Mouse (Mus musculus) midbrain, embryonic 12.5 days (tissue): ENCODE data around the gene Enkd1. TPM values are rescaled to one million over a fixed set of nuclear protein-coding genes. Genes with fewer than 3 reads are reported as not detected.

Source experiments
- ATAC-seq: fragments of 200-750 bp; cut with Nextera tagmentation; 2 replicates; pipeline ENCODE4 v1.8.0; 2017; ENCODE audit warnings: low read depth, moderate TSS enrichment, moderate library complexity; ENCODE audit not compliant: low FRiP score
- H3K27ac ChIP-seq: fragments of 300-500 bp; sonication (generic); replicated peaks from 2 replicates; pipeline ENCODE4 v1.5.1; 2016; ENCODE audit warnings: mild to moderate bottlenecking
- H3K27me3 ChIP-seq: fragments of 300-500 bp; sonication (generic); 2 replicates; pipeline ENCODE4 v1.6.1; 2016; ENCODE audit warnings: mild to moderate bottlenecking
- H3K36me3 ChIP-seq: fragments of 300-500 bp; sonication (generic); 2 replicates; pipeline ENCODE4 v1.6.1; 2016
- H3K4me1 ChIP-seq: fragments of 300-500 bp; sonication (generic); 2 replicates; pipeline ENCODE4 v1.6.1; 2016
- H3K4me2 ChIP-seq: fragments of 300-500 bp; sonication (generic); replicated peaks from 2 replicates; pipeline ENCODE4 v1.6.1; 2016; ENCODE audit warnings: mild to moderate bottlenecking, moderate library complexity
- H3K4me3 ChIP-seq: fragments of 300-500 bp; sonication (generic); 2 replicates; pipeline ENCODE4 v1.5.1; 2016; ENCODE audit warnings: mild to moderate bottlenecking
- H3K9ac ChIP-seq: fragments of 300-500 bp; sonication (generic); replicated peaks from 2 replicates; pipeline ENCODE4 v1.6.1; 2016; ENCODE audit warnings: mild to moderate bottlenecking, moderate library complexity
- H3K9me3 ChIP-seq: fragments of 300-500 bp; sonication (generic); 2 replicates; pipeline ENCODE4 v1.6.1; 2016; ENCODE audit warnings: mild to moderate bottlenecking
- WGBS: fragments of 180-500 bp; shearing (Covaris S2); methylation state at CpG from one replicate; pipeline ENCODE4 v1.1.7; 2016; 5-methylcytosine and 5-hydroxymethylcytosine counted together
- polyA plus RNA-seq: library from polyadenylated mRNA; unstranded; fragments of >200 nt; fragmentation: Nextera tagmentation; extraction: Ambion mirVana; gene quantifications from 2 replicates; pipeline ENCODE4 v1.2.1, GENCODE M21; 2016

Enkd1 gene
- polyA plus RNA-seq, 1 experiment from 2014 or later, result 32.6 TPM

DNA sequence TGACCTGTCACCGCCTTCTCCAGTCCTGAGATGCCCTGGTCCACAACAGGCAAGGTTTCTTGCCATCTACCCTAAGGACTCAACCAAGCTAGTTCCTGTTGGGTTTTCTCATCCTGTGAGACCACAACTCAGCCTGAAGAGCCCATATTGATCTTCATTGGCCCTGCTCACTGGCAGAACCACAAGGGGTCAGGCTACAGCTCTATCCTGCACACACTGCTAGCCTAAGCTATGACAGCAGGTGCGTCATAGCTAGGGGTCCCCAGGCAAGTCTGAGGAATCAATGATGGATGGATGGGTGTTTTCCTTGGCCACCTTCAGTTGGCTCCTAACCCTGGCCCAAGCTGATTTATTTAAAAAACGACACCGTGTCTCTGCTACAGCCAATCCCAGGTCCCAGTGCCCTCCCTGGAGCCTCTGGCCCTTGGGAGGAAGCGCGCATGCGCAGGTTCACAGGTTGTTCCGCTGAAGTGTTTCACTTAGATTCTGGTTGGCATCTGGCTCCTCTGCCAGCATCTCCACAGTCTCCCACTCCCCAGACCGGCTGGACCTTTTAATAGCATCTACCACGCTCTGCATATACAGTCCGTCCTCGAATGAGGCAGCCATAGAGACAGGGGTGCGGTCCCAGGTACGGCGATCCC lies 8.4 kb upstream of the Enkd1 start:
- H3K9ac ChIP-seq, result no peak overlapping the region
- no peak for ATAC-seq
- H3K27ac ChIP-seq, result no peak overlapping the region
- H3K27me3 ChIP-seq, result no peaks in the 10 kb centered on the region
- H3K9me3 ChIP-seq, result no peaks in the 10 kb centered on the region
- H3K36me3 ChIP-seq, result peaks cover 22% of the 10 kb centered on the region
- H3K4me1 ChIP-seq, result no peaks in the 10 kb centered on the region
- H3K4me2 ChIP-seq, result no peak overlapping the region
- 93% methylated on average over 15 of the region's 15 CpGs for WGBS
- H3K4me3 ChIP-seq, result no peak overlapping the region

DNA sequence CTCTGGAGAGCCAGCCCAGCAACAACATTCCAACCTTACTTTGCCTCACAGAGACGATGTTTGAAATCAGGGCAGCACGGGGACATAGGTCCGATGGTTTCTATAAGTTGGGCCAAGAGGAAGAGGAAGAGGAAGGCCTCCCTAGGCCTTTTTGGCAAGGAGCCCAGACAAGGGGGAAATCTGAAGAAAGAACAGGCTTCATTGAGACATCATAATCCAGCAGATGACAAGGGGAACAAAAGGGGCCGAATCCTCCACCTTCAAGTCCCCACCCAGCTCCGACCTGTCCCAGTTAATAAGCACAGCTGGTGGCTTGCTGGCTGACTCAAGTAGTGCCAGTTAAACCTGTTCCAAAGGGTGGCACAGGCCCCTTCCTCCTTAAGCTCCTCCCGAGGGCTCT lies 7.0 kb upstream of the Enkd1 start:
- no peaks in the 10 kb centered on the region for H3K9me3 ChIP-seq
- H3K27ac ChIP-seq, result no peak overlapping the region
- no peak overlapping the region for H3K9ac ChIP-seq
- H3K27me3 ChIP-seq, result no peaks in the 10 kb centered on the region
- WGBS, result 87% methylated on average over 6 of the region's 6 CpGs
- H3K4me1 ChIP-seq, result no peaks in the 10 kb centered on the region
- peaks cover 16% of the 10 kb centered on the region for H3K36me3 ChIP-seq
- ATAC-seq, result no peak
- H3K4me2 ChIP-seq, result no peak overlapping the region
- H3K4me3 ChIP-seq, result no peak overlapping the region

DNA sequence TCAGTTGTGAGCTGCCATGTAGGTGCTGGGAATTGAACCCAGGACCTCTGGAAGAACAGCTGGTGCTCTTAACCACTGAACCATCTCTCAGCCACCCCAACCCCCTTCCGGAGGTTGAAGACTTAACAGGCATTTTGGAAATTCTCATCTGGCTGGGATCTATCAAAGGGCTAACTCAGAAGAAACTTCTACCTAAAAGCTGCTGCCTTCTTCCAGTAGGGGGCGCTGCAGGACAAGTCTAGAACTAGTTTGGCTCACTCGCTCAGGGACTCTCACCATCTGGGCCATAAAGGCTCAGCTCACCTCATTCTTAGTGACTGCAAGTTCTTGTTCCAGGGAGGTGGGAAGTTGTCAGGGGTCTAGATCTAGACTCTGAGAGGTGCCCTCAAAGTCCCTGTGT lies 6.1 kb upstream of the Enkd1 start:
- no peaks in the 10 kb centered on the region for H3K9me3 ChIP-seq
- no peak overlapping the region for H3K4me3 ChIP-seq
- no peak overlapping the region for H3K27ac ChIP-seq
- no peak overlapping the region for H3K9ac ChIP-seq
- H3K27me3 ChIP-seq, result no peaks in the 10 kb centered on the region
- no peaks in the 10 kb centered on the region for H3K4me1 ChIP-seq
- ATAC-seq, result peak; percentile 36; the same call in 1 of the 2 replicates
- H3K4me2 ChIP-seq, result no peak overlapping the region
- WGBS, result 1% methylated on average over 3 of the region's 3 CpGs
- H3K36me3 ChIP-seq, result peaks cover 16% of the 10 kb centered on the region

DNA sequence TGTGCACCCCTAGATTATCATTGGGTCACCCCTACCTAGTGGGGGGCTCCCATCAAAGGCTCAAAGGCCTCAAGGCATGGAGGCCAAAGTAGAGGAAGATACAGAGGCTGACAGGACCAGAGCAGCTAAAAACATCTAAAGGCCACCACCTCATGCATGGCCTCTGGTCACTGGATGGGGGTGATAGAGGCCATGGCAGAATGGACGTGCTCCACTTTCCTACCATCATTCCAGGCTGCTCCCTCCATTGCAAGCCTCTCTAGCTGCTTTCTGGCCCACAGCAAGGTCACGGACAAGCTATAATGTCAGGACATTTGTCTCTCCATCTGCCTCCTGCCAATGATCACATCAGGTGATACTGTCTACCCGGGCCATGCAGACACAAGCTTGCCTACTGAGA lies 4.3 kb upstream of the Enkd1 start:
- Histone ChIP-seq H3K4me3 (no peak overlapping the region), H3K4me1 (peaks cover 4% of the 10 kb centered on the region), H3K27me3 (no peaks in the 10 kb centered on the region), H3K9me3 (no peaks in the 10 kb centered on the region), H3K9ac (no peak overlapping the region), H3K27ac (no peak overlapping the region), H3K4me2 (no peak overlapping the region), H3K36me3 (peaks cover 14% of the 10 kb centered on the region)
- 85% methylated on average over 3 of the region's 3 CpGs for WGBS
- no peak for ATAC-seq

DNA sequence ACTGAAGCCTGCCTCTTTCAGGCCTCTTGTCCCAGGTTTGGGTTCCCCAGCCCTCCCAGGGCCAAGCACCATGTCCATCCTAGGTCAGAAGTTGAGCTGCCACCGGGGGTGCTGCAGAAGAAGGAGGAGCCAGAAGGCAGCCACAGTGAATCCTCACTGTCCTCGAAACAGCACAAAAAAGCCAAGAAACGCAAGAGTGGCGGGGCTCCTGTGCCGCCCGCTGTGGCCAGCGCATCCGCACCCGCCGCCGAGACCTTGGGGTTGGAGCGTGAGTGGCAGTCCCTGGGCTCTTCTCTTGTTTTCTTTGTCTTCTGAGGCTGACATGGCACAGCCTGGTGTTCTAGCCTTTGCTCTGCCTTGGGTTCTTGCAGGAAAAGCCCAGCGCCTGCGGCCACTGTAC lies 1.3 kb upstream of the Enkd1 start:
- H3K36me3 ChIP-seq, result peaks cover 3% of the 10 kb centered on the region
- H3K4me2 ChIP-seq, result no peak overlapping the region
- no peak overlapping the region for H3K9ac ChIP-seq
- no peak overlapping the region for H3K27ac ChIP-seq
- H3K9me3 ChIP-seq, result no peaks in the 10 kb centered on the region
- H3K27me3 ChIP-seq, result no peaks in the 10 kb centered on the region
- no peak for ATAC-seq
- WGBS, result 73% methylated on average over 13 of the region's 14 CpGs
- H3K4me1 ChIP-seq, result peaks cover 17% of the 10 kb centered on the region
- no peak overlapping the region for H3K4me3 ChIP-seq

DNA sequence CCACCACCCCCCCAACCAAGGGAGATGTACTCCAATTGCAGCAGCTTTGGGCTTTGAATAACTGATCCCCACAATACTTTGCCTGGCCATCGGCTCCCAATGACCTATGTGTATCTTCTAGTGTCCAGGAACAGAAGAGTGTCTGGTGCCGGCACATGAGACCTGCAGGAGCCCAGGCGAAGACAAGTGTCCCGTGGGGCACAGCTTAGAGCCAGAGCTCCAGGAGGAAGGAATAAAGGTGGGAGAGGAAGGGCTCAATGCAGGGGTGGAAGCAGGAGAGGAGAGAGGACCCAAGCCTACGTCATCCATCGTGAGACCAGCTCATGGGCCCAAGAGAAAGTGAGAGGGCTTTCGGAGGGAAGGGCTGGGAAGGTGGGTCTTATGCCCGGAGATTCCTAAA lies 665 bp upstream of the Enkd1 start:
- H3K4me3 ChIP-seq, result no peak overlapping the region
- no peak overlapping the region for H3K27ac ChIP-seq
- H3K4me1 ChIP-seq, result peaks cover 17% of the 10 kb centered on the region
- H3K9ac ChIP-seq, result no peak overlapping the region
- no peaks in the 10 kb centered on the region for H3K27me3 ChIP-seq
- peaks cover 9% of the 10 kb centered on the region for H3K36me3 ChIP-seq
- peak; percentile 2; the same call in 1 of the 2 replicates for ATAC-seq
- 95% methylated on average over 8 of the region's 8 CpGs for WGBS
- H3K9me3 ChIP-seq, result no peaks in the 10 kb centered on the region
- no peak overlapping the region for H3K4me2 ChIP-seq

DNA sequence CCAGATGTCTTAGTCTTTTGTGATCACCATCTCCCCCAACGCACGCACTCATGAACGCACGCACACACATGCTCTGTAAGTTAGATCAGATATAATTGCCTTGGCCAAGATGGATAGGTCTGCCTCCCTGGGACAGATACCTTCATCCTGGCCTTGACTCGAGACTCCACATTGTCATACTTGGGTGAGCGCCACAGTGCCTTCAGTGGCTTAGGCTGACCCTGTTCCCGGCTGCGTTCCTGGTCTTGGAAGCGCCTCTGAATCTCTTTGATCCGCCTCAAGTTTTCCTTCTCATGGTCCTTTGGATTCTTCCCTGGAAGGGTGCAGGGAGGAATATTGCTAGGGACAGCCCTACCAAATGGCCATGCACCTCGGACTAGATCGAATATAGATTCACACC lies 1.6 kb downstream of the Enkd1 start:
- no peak for ATAC-seq
- H3K4me1 ChIP-seq, result peaks cover 29% of the 10 kb centered on the region
- H3K9ac ChIP-seq, result no peak overlapping the region; the same call in 1 of the 2 replicates
- no peak overlapping the region for H3K27ac ChIP-seq
- peaks cover 20% of the 10 kb centered on the region for H3K36me3 ChIP-seq
- peak overlapping the region; percentile 75 for H3K4me3 ChIP-seq
- H3K4me2 ChIP-seq, result peak overlapping the region; percentile 91
- H3K9me3 ChIP-seq, result no peaks in the 10 kb centered on the region
- H3K27me3 ChIP-seq, result no peaks in the 10 kb centered on the region
- 76% methylated on average over 12 of the region's 12 CpGs for WGBS

DNA sequence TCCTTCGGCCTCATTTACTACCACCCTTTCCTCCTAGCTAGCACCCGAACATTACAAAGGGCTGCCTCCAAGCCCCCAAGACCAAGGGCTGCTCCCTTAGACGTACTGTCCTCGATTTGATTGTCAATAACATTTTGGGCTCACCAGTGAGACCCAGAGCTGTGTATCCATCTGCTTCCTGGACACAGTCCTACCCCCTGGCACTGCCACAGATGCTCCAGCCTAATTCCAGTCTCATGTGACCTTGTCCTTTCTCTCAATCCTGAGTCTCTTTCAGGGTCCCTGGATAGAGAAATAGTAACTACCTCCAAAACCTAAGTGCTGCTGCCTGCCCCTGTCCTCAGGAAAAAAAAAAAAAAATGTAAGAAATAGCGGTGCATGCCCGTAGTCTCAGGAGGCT lies 3.1 kb downstream of the Enkd1 start:
- peaks cover 20% of the 10 kb centered on the region for H3K36me3 ChIP-seq
- H3K9me3 ChIP-seq, result no peaks in the 10 kb centered on the region
- no peak overlapping the region for H3K4me3 ChIP-seq
- H3K4me1 ChIP-seq, result peaks cover 35% of the 10 kb centered on the region
- no peak overlapping the region for H3K4me2 ChIP-seq
- H3K27ac ChIP-seq, result no peak overlapping the region
- H3K9ac ChIP-seq, result no peak overlapping the region
- WGBS, result 93% methylated on average over 6 of the region's 6 CpGs
- no peaks in the 10 kb centered on the region for H3K27me3 ChIP-seq
- no peak for ATAC-seq

DNA sequence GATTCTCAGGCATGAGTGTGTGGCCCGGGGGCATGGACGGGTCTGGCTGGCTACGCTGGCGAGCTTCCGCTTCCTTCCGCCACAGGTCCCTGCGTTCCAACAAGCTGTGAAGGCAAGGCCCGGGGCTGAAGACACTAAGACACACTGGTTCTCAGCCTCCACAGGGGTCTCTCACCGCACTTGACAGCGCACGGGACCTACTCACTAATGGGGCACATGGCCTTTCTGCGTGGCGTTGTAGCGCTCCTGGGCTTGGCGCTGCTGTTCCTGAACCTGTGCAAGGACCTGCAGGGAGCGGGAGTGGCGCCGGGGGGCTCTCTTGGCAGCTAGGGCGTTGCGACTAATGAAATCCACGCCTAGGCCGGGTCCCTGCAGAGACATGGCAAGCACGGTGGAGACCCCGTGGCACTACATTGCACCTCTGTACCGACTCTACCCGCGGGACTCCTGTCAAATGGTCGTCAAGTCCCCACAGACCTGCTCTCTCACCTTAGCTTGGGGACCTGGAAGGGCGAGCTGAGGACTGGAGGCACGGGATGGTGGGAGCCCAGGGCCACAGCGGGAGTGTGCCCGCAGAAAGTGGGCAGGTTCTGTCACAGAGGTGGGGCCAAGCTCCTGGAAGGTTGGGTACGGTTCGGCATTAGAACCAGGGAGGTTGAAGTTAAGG lies 3.7 kb downstream of the Enkd1 start:
- H3K36me3 ChIP-seq, result peaks cover 20% of the 10 kb centered on the region
- H3K4me3 ChIP-seq, result no peak overlapping the region
- 95% methylated on average over 34 of the region's 34 CpGs for WGBS
- no peak overlapping the region for H3K9ac ChIP-seq
- H3K4me1 ChIP-seq, result peaks cover 41% of the 10 kb centered on the region
- no peaks in the 10 kb centered on the region for H3K9me3 ChIP-seq
- H3K27me3 ChIP-seq, result no peaks in the 10 kb centered on the region
- no peak overlapping the region for H3K27ac ChIP-seq
- ATAC-seq, result no peak
- no peak overlapping the region for H3K4me2 ChIP-seq

DNA sequence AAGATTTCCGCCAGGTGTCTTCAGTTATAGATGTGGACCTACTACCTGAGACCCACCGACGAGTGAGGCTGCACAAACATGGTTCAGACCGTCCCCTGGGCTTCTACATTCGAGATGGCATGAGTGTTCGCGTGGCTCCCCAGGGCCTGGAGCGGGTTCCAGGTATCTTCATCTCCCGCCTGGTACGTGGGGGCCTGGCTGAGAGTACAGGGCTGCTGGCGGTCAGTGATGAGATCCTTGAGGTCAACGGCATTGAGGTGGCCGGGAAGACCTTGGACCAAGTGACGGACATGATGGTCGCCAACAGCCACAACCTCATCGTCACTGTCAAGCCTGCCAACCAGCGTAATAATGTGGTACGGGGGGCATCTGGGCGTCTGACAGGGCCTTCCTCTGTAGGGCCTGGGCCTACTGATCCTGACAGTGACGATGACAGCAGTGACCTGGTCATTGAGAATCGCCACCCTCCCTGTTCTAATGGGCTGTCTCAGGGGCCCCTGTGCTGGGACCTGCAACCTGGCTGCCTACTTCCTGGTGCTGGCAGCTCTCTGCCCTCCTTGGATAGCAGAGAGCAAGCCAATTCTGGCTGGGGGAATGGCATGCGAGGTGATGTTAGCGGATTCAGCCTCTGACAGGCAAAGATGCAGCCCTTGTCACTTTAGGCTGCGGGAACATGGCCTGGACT lies 5.1 kb downstream of the Enkd1 start:
- H3K36me3 ChIP-seq, result peaks cover 30% of the 10 kb centered on the region
- H3K4me2 ChIP-seq, result no peak overlapping the region
- no peak overlapping the region for H3K27ac ChIP-seq
- peaks cover 41% of the 10 kb centered on the region for H3K4me1 ChIP-seq
- no peak overlapping the region; the same call in 1 of the 2 replicates for H3K9ac ChIP-seq
- no peaks in the 10 kb centered on the region for H3K27me3 ChIP-seq
- H3K4me3 ChIP-seq, result no peak overlapping the region; the same call in 1 of the 2 replicates
- H3K9me3 ChIP-seq, result no peaks in the 10 kb centered on the region
- ATAC-seq, result no peak
- WGBS, result 91% methylated on average over 24 of the region's 24 CpGs

DNA sequence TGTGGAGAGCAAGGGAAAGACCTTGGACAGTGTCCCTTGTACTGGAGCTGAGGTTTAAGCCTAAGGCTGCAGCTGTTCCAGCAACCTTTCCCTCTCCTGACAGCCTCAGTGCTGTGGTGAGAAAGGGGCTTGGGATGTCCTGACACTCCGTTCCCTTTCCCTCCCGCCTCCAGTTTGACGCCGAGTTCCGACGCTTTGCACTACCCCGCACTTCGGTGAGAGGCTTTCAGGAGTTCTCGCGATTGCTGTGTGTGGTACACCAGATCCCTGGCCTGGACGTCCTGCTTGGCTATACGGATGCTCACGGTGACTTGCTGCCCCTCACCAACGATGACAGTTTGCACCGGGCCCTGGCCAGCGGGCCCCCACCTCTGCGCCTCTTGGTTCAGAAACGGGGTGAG lies 6.0 kb downstream of the Enkd1 start:
- peak; percentile 21 for ATAC-seq
- Histone ChIP-seq H3K36me3 (peaks cover 39% of the 10 kb centered on the region), H3K9me3 (no peaks in the 10 kb centered on the region), H3K9ac (peak overlapping the region; percentile 77), H3K27me3 (no peaks in the 10 kb centered on the region), H3K4me1 (peaks cover 34% of the 10 kb centered on the region), H3K27ac (peak overlapping the region; percentile 91), H3K4me3 (peak overlapping the region; percentile 72), H3K4me2 (peak overlapping the region; percentile 96)
- 30% methylated on average over 18 of the region's 18 CpGs for WGBS
